Mouse (Mus musculus): ENCODE measurements around the gene Olfr521.
"Not testable (repeated sequence)": the region's sequence is repeated elsewhere in the genome, so short reads cannot be mapped to it uniquely, and the experiment has no call there.

Olfr521 gene

DNA sequence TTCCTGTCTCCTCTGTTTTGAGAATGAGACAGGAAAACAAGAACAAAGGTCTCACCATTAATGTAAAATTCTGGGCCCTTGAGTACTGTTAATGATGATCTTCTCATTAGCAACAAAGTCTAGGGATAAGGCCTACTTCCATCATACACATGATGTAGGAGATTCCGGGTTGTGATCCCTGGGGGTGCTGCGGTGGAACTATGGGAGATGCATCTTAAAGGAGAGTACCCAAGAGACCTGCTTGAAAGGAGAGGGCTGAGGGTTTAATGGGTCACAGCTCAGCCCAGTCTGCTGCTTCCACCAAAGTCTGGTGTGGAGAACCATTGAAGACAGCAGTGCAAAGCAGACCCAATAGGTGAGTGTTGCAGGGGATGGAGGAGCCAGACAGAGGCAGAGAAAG, at the start of gene Olfr521:
Gene Olfr521, plus strand, starts transcription at position 301 of the 400 bp plus-strand sequence.
- no peak for DNase-seq

DNA sequence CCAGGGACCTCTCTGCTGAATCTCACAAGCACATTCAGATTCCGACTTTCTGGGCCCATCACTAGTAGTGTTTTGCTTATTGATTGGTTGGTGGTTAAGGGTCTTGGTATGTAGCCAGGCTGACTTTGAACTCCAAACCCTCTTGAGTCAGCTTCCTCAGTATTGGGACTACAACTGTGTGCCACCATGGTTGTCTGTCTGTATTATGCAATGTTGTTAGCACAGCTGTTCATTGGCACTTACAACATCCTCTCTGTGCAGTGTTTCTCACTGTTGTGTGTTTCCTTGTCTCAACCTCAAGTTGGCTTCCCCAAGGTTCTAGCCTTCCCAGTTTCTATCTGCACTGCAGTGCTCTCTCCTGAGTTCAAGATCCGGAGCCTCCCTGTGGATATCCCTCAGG, 46.8 kb upstream of the Olfr521 start:
- no peak for DNase-seq

DNA sequence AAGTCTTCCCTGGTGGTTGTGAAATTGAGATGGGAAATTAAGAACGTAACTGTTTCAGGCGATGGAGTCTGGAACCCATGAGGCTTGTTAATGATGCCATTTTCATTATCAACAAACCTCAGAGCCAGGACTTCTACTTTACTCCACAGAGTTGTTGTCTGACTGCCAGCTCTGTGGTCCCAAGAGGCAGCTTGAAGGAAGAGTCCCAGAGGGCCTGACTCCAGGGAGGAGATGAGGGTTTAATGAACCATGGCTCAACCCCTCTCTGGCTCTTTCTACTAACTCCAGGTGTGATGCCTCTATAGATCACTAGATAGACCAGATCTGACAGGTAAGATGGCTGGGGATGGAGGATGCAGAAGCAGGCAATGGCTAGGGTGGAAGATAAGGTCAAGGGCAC, 33.3 kb upstream of the Olfr521 start, which contains the start of gene Olfr520:
Gene Olfr520, plus strand, starts transcription at position 301 of the 400 bp plus-strand sequence.
- no peak for DNase-seq

DNA sequence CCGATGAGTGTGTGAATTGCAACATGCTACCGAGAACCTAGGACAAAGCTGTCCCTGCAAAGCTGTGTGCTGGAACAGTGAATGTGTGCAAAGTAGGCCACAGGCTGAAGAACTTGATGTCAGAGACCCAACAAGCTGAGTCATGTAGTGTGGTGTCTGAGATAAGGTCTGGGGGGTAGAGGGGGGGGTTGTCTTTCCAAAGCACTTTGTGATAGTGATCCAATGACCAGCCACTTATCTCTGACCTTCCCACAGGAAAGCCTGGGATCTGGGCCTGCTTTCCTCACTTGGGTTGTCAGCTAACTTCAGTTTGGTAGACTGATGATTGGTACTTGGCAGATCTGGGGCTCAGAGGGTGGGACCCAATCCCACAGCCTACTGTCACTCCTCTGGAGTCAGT, 28.7 kb upstream of the Olfr521 start:
- DNase-seq, result no peak

DNA sequence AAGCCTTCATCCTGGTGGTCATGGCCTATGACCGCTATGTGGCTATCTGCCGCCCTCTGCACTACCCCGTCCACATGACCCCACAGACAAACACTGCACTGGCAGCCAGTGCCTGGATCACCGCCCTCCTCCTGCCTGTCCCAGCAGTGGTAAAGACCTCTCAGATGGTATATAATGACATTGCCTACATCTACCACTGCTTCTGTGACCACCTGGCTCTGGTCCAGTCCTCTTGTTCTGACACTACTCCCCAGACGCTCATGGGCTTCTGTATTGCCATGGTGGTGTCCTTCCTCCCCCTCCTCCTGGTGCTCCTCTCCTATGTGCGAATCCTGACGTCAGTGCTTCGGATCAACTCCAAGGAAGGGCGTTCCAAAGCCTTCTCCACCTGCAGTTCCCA, 27.8 kb upstream of the Olfr521 start:
- not testable (repeated sequence) for DNase-seq

DNA sequence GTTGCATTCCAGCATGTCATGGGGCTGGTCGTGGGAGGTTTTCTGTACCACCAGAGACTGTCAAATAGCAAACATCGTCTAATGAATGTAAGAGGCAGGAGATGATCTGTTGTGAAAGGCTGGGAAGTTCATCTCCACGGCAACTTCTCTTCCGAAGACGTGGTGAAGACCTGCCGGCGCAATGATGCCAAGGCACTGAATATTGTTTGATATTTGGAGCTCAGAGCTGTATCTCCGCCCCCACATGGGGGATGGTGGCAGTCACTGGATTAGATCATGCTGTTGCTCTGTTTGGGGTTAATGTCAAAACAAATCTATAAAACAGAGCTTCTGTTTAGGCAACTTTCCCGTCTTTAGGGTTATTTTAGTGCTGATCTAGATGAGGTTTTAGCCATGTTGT, 24.0 kb upstream of the Olfr521 start:
- no peak for DNase-seq

DNA sequence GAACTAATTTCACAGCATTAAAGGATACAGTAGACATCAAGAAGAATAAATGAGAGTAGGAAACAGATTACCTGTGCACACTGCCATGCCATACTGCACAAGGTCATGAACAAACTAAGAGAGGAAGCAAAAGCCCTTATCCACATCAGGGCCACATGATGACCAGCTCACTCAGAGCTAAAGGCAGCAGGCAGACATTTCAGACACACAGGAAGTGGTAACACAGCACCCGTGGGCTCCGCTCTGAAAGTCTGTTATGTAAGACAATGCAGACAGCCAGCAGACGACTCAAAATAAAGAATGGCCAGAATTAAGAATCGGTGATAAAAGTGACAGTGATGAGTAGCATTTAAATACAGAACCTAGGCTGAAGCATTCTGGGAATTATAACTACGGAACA, 18.1 kb downstream of the Olfr521 start:
- DNase-seq, result no peak

DNA sequence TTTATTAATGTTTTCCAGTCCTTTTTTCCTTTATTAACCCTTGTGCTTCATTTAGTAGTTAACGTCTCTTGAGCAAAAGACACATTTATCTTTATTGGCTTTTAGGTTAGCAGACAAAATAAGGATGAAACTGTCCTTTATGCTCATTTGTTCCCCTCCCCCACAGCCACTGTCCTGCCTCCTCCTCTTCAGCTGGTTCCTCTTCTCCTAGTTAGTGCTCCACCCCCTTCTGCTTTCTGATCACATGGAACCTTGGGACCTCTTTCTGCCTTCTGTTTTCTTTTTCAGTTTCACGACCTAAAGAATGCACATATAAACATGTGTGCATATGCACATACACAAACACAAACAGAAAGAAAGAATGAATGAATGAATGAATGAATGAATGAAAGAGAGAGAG, 18.6 kb downstream of the Olfr521 start:
- no peak for DNase-seq

DNA sequence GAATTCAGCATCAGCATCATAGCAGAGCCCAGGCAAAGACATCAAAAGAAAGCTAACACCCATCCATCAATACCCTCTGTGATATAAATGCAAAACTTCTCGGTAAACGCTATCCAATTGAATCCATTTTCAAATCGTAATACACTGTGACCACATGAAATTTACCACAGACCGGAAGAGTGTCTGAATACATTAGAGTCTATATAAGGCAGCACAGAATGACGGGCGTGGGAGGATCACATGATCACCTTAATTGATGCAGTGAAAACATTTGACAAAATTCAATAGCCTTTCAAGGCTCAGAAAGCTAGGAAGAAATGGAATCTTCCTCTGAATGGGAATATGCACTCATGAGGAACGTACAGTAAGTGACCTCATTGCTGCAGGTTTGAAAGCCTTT, 20.1 kb downstream of the Olfr521 start:
- no peak for DNase-seq

DNA sequence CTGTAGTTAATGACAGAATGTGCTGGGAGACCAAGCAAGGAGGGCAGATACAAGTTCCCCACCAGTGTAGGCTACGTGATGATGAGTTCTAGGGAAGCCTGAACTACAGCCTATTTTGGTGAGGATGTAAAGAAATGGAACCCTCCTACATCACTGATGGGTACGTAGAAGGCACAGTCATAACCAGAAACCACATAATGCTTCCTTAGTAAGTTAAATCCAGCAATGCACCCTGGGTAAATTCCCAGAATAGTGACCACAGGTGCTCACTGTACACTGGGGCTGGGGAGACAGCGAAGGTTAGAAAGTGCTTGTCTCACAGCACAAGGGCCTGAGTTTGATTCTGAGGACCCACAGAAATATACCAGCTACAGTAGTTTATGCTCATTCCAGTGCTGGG, 22.2 kb downstream of the Olfr521 start:
- DNase-seq, result no peak

DNA sequence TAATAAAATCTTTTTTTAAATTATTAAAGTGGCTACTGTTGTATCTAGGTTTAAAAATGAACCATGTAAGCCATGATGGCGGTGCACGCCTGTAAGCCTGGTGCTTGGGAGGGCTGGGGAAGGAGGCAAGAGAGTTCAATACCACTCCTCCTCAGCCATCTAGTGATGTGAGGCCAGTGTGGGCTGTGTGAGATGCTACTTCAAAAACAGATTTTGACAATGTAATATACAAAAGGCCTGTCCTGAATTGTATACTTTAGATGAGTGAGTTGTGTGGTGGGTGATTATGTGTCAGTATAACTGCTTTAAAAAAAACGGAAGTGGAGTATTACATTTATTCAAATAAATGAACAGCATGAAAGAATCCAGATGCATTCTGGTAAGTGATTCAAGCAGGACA, 23.5 kb downstream of the Olfr521 start:
- no peak for DNase-seq

DNA sequence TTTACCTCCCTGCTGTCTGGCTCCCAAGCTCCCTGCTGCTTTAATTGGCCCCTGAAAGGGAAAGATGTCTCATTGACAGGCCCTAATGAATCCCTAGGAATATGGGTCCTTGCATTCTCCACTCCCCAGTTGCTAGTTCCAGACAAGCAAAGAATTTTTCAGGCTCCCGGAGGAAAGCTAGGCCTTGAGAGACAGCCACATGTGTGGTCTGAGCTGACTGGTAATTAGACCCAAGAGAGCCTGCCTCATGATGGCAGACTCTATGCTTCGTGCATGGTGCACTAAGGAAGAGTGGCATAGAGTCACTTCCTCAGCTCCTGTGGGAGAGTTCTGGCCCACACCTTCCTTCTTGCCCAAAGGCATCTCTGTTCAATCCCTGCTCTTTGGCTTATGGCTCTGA, 24.6 kb downstream of the Olfr521 start:
- DNase-seq, result no peak

DNA sequence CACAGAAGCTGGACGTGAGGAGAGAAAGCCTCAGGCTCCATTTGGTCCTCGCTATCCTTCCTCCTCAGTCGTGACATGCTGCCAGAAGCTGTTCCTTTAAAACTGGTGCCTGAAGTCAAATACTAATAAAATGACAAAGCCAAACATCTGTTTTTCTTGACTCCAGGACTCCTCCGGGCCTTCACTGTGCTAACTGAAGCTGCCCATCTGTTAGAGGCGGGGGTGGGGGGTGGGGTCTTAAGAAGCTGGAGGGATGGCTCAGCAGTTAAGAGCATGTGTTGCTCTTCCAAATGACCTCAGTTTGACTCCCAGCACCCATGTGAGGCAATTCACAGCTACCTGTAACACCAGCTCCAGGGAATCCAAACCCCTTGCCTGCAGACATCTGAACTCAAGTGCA, 25.3 kb downstream of the Olfr521 start:
- DNase-seq, result no peak

DNA sequence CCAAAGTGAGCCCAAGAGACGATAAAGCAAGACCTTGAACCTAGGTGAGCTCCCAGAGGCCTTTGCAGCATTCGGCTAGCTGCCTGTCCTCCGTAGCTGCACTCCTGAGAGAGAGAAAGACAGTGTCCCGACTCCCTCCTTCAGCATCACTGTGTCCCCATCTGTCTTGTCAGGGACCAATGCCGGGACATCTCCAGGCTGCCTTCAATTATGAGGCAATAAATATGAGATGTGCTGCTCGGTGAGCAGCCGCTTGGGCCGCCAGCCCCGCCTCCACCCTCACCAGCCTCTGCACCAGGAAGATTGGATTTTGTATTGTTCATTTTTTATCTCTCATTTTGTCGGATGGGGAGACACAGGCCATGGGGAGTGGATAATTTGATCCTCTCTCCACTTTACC, 27.5 kb downstream of the Olfr521 start:
- DNase-seq, result no peak

DNA sequence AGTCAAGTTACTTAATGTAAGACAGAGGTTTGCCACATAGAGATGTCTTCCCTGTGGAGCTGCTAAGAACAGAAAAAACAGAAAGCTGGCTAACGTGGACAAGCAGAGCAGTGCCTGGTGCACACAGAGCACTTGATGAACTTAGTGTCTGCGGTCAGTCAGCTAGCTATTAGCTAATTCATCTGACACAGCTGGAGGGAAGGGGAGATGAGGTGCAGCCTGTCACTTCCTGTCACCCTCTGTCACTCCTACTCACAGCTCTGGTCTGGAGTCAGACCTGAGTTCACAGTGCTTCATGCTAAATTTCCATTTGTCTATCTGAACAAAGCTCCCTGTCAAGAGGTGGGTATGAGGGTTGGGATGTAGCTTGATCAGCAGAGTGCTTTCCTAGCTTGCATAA, 30.8 kb downstream of the Olfr521 start:
- DNase-seq, result no peak

DNA sequence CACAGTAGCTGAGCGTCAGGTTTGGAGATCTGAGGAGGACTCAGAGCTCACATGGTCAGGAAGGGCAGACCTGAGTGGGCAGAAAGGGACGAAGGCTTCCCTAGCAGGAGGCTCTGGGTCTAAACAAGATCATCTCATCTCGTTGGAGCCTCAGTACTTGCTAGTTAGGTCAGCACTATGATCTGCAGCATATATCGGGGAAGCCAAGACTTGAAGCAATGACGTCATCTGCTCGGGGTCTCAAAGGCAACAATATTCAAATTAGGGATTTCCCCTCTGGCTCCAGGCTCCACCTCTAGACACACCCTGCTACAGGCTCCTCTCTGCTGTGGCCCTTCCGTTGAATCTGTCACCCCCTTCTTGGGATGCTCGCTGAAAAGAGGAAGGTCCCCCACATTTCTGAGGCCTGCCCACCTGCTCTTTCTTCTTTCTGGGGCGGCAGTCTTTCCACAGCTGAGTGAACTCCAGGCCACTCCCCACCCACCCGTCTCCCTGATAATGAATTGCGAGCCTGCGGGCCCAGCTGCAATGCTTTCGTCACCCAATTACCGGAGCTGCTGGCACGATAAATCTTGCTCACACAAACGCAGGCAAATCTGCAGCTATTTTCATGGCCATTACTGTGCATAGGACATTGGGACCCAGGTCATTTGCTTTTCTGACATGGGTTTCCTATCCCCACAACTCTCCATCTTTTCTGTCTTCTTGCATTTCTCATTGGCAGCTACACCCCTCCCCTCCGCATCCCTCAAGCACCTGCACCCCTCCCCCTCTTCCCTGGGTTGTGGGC, 32.1 kb downstream of the Olfr521 start:
- peak; percentile 53 to 70 for DNase-seq

DNA sequence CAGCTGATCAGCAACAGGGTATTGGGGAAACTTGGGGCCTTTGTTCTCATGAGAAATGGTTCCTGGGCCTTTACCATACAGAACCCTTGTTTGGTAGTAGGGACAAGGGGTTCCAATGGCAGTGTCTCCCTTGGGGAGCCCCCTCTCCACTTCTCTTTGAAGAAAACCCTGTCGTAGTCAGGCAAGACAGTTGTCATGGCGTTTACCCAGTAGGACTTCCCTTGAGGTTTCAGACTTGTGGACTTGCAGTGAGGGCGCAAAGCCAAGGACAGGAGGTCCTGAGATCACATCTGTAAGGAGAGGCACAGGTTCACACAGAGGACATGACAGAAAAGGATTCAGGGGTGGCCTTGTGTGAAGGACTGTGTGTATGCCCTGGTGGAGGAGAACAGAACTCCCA, 33.2 kb downstream of the Olfr521 start:
- no peak for DNase-seq

DNA sequence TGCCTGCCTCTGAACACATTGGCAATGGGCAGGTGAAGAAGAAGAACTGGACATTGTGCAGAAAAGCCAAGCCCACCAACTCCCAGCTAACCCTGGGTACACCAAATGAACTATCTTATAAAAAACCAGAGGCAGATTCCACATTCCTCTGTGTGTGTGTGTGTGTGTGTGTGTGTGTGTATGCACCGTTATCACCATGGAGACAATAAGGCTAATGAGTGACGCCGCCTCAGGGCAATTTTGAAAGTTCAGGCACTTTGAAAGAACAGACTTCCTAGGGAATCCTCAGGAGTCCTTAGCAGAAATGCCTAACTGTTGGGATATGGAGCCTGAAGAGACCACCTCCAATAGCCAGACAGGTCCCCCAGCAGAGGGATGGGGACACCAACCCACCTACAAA, 34.0 kb downstream of the Olfr521 start:
- no peak for DNase-seq

DNA sequence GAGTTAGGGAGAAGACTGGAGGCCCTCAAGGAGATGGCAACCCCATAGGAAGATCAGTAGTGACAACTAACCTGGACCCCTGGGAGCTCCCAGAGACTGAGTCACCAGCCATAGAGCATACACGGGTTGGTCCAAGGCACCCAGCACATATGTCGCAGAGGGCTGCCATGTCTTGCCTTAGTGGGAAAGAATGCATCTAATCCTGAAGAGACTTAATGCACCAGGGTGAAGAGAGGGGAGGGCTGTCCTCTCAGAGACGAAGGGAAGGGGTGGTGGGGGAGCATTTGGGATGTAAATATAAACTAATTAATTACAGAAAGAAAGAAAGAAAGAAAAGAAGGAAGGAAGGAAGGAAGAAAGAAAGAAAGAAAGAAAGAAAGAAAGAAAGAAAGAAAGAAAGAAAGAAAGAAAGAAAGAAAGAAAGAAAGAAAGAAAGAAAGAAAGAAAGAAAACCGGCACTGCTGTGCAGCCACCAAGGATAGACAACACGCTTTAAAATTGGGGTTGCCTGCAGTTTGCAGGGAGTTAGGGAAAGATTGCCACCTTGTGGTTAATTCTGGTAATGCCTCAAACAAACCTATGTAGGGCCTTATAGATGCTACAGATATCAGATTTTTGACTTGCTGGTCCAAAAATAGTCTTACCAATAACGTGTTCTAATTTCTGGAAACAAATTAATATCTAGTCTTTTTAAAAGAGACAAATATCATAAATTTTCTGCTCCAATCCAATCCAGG, 34.8 kb downstream of the Olfr521 start:
- no peak for DNase-seq

DNA sequence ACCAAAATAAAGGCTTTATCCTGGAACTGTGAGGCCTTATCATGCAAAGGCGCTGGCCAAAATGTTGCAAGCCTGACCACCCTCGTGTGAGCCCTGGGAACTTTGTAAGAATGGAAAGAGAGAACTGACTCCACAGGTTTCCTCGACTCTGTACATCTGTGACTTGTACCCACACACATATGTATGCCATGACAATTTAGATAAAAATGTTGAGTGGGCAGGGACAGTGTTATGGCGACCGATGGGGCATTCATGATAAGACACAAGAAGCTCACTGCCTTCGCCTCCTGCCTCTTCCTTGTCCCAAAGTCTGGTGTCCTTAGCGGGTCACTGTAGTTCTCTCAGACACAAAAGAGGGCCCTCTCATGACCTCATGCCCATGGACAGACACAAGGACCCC, 35.8 kb downstream of the Olfr521 start:
- DNase-seq, result no peak

DNA sequence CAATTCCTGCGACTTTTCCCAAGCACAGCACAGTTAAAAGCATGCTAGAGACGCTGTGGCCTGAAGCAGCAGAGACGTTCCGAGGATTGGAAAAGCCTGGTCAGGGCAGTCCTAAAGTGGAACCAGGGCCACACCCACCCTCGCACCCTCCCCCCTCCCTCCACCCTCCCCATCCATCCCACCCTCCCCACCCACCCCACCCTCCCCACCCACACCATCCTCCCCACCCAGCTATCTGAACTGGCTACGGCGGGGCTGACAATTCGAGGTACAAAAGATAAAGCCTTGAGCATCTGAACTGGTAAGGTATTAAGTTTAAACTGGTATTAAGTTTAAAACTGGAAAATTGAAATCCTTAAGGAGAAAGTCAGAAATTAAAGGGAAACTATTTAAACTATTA, 40.2 kb downstream of the Olfr521 start:
- DNase-seq, result no peak

DNA sequence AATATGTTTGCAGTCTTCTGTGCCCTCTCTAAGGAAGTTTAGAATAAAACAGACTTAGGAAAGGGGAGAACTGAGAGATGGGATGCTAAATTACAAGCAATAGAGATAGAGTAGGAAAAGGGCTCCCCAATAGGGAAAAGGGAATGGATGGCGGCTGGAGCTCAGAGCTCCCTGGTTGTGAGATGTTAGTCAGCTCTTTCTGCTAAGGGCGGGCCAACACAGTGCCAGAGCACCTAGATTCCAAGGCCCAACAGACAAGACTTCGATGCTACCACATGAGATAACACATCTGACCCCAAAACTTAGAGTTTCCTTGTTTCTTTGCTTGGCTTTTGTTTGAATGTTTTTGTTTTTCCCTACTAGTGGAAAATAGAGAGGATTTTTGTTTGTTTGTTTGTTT, 40.7 kb downstream of the Olfr521 start:
- DNase-seq, result not testable (repeated sequence)

DNA sequence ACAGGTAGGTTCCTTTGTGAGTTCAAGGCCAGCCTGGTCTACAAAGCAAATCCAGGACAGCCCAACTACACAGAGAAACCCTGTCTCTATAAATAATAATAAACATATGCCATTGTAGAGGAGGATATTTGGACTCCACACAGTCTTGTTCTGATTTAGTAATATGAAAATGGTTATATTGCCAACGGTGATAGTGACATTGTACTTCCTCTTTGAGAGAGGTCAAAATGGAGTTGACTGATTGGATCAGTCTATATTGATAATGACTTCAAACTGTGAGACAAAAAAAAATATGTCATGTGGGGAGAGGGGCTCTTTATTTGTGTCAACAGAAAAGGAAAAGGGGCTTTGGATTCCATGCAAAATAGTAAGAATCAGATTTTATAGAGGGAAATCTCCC, 42.0 kb downstream of the Olfr521 start:
- DNase-seq, result no peak

DNA sequence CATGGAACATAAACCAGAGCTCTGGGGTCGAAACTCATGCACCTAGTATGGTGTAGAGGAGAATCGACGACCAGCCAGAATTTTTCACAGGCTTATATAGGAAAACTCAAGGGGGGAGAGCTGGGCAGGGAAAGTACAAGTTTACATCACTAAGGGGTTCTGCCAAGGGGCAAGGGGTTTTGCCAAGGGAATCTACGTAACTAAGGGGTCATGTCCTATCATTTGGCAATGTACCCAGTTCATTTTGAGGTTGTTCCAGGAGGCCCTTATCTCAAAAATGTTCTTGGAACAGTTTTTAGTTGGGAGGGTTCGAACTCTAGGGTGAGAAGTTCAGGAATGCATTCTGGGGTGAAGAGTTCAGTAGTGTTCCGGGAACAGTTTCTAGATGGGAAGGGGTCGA, 43.7 kb downstream of the Olfr521 start:
- DNase-seq, result not testable (repeated sequence)
